Mouse (Mus musculus): ENCODE measurements around the gene Syncrip.
A peak's percentile ranks its signal among the peaks of the same experiment; 100 is the strongest.

The Syncrip gene

GRCm38 (mm10) chr9:88482230-88482828, at the start of gene Syncrip:
Gene Syncrip (minus strand): TSS chr9:88482574.
- DNase-seq, result peak; percentile 96 to 98

- DNase-seq, result no peak
These were observed 47.7 kb upstream of the Syncrip start for GRCm38 (mm10) chr9:88529979-88530580.

- DNase-seq, result no peak
These were observed 47.2 kb upstream of the Syncrip start for GRCm38 (mm10) chr9:88529571-88529970.

GRCm38 (mm10) chr9:88528736-88529135, 46.4 kb upstream of the Syncrip start:
- no peak for DNase-seq

GRCm38 (mm10) chr9:88527956-88528355, 45.6 kb upstream of the Syncrip start:
- DNase-seq, result no peak

GRCm38 (mm10) chr9:88525341-88525740, 43.0 kb upstream of the Syncrip start:
- no peak for DNase-seq

GRCm38 (mm10) chr9:88524796-88525195, 42.4 kb upstream of the Syncrip start:
- no peak for DNase-seq

- peak in 1 of 2 experiments; percentile 15 for DNase-seq
These were observed 42.0 kb upstream of the Syncrip start for GRCm38 (mm10) chr9:88524367-88524766.

- DNase-seq, result no peak
These were observed 40.9 kb upstream of the Syncrip start for GRCm38 (mm10) chr9:88523335-88523668.

GRCm38 (mm10) chr9:88522569-88523334, 40.4 kb upstream of the Syncrip start:
- peak; percentile 99 for DNase-seq

GRCm38 (mm10) chr9:88521961-88522568, 39.7 kb upstream of the Syncrip start:
- peak in 1 of 2 experiments; percentile 26 for DNase-seq

GRCm38 (mm10) chr9:88520849-88521483, 38.6 kb upstream of the Syncrip start:
- DNase-seq, result no peak

- DNase-seq, result no peak
These were observed 37.9 kb upstream of the Syncrip start for GRCm38 (mm10) chr9:88520122-88520848.

- DNase-seq, result no peak
These were observed 37.2 kb upstream of the Syncrip start for GRCm38 (mm10) chr9:88519390-88520121.

- DNase-seq, result no peak
These were observed 34.1 kb upstream of the Syncrip start for GRCm38 (mm10) chr9:88516361-88516995.

GRCm38 (mm10) chr9:88515546-88515945, 33.2 kb upstream of the Syncrip start:
- no peak for DNase-seq

- no peak for DNase-seq
These were observed 19.5 kb upstream of the Syncrip start for GRCm38 (mm10) chr9:88501846-88502245.

GRCm38 (mm10) chr9:88500112-88500511, 17.7 kb upstream of the Syncrip start:
- no peak for DNase-seq

GRCm38 (mm10) chr9:88492522-88492921, 10.1 kb upstream of the Syncrip start:
- DNase-seq, result no peak

- no peak for DNase-seq
These were observed 2.2 kb upstream of the Syncrip start for GRCm38 (mm10) chr9:88484531-88484930.

GRCm38 (mm10) chr9:88482829-88483396, 539 bp upstream of the Syncrip start:
- peak; percentile 94 for DNase-seq
